Mouse (Mus musculus) testis, adult 2 months (tissue): ENCODE measurements at regions not wholly inside any gene's neighbourhood (a gene's known extent, or its start where the extent isn't known, plus 50 kb on each side); places are given as distances from the start of the nearest gene placed in this dataset.

Experiments
- CTCF ChIP-seq: fragments of 200-500 bp; IDR thresholded peaks from 2 replicates; pipeline ENCODE4 v1.5.1; 2012; ENCODE audit warnings: low read depth, mild to moderate bottlenecking, inconsistent platforms, low read length, moderate library complexity; ENCODE audit not compliant: control insufficient read depth, insufficient read depth, insufficient replicate concordance
- POLR2A ChIP-seq: fragments of 200-500 bp; IDR thresholded peaks from 2 replicates; pipeline ENCODE4 v1.6.1; 2012; ENCODE audit warnings: low read depth, mild to moderate bottlenecking, inconsistent platforms, low read length, moderate library complexity; ENCODE audit not compliant: control insufficient read depth

DNA sequence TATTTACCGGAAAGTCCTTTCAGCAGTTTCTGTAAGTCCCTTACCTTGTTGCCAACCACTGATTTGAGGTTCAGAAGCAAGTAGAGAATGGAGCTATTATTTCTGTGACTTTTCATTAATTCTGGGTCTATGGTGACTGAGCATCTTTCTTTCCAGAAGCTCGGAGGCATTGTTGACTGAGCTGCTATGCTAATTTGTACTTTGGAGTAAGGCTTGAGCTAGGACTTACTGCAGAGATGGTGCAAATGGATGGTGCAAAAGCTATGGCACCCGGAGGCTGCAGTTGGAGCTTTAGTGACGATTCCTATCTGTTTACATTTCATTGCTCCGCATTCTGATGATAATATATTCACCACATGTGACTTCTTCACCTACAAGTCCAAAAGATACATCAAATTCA, 266.2 kb downstream of the Spry2 start:
- no peak for TF ChIP-seq CTCF
- no peak for TF ChIP-seq POLR2A
